Mouse (Mus musculus): ENCODE data around the gene Gabarapl2.
"Not testable (repeated sequence)": the region's sequence is repeated elsewhere in the genome, so short reads cannot be mapped to it uniquely, and the experiment has no call there.

Gene Gabarapl2

GRCm38 (mm10) chr8:111934201-111934600 is 6.3 kb upstream of the Gabarapl2 start:
- in situ Hi-C loops (cut with MboI) = no loop called here

DNA sequence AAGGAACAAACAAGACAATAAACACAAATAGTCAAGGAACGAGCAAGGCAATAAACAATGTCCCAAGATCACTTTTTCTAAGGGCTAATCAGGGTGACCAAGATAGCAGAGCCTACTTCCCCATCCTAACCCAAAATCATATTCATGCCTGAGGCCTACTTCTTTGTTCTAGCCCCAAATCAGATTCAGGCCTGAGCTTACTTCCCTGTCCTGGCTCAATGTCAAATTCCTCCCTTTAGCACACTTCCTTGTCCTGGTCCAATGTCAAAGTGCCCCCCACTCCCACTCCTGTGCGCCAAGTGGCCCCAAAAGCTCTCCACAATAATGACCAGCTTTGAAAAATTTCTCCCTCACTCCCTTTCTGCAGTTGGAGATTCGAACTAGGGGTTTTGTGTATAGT is 3.3 kb upstream of the Gabarapl2 start:
- in situ Hi-C loops (cut with MboI) = no loop called here

GRCm38 (mm10) chr8:111938076-111938985 is 2.2 kb upstream of the Gabarapl2 start:
- in situ Hi-C loops (cut with MboI) = not testable (repeated sequence)

DNA sequence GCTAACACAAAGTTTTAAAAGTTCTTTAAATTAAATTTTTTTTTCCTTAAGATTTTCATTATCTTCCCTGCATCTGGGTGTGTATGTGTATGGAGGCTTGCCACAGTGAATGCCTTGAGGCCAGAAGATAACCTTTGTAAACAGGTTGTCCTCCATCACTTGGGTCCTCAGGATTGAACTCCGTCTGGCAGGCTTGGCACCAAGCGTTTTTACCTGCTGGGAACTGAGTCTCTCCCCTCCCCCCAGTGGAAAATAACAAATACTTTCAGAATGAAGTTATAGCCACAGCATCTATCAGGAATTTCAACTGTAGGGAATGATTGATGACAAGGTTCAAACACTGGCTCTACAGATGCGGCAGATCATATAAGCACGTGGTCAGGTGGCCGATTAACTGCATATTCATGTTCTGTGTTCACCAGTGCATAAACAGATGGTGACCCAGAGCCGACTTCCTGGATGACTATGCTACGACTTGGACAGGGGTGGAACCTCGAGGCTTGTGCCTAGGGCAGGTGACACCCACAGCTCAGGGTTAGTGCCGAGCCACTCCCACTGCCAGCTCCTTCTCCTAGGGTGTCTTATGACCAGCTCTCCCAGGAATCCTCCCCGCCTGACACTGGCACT is 874 bp upstream of the Gabarapl2 start:
- in situ Hi-C loops (cut with MboI) = no loop called here

DNA sequence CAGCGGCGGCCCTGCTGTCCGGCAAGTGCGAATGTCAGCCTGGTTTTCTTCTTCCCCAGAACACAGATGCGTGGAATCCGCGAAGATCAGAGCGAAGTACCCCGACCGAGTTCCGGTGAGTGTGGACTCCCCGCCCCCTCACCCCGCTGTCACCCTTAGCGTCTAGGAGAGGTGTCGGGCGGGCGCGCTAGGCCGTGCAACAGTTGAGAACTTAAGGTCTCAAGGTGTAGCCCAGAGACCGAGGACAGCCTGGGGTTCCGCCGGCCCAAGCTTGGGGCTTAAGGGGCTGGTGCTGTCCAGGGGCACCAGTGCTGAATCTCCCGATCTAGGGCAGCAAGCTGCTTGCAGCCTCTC is 575 bp downstream of the Gabarapl2 start:
- in situ Hi-C loops (cut with MboI) = no loop called here

- in situ Hi-C loops (cut with MboI) = no loop called here
Measured at GRCm38 (mm10) chr8:111943544-111943943, 3.0 kb downstream of the Gabarapl2 start.

GRCm38 (mm10) chr8:111947144-111947543 is 6.6 kb downstream of the Gabarapl2 start:
- in situ Hi-C loops (cut with MboI) = no loop called here

- in situ Hi-C loops (cut with MboI) = no loop called here
Measured at GRCm38 (mm10) chr8:111947954-111948353, 7.5 kb downstream of the Gabarapl2 start.

DNA sequence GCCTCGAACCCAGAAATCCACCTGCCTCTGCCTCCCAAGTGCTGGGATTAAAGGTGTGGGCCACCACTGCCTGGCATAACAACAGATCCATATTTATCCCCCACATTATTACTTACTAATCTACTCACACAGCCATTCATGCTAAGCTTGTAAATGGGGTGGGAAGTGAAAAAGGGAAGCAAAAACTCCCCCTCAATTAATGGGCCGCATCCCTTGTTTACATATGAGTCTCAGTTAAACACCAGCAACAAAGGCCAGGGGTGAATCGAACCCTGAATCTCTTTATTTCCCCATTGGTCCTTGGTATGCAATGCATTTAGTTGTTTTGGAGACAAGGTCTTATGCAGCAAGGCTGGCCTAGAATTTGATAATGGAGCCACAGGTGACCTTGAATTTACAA is 10.3 kb downstream of the Gabarapl2 start:
- in situ Hi-C loops (cut with MboI) = no loop called here

DNA sequence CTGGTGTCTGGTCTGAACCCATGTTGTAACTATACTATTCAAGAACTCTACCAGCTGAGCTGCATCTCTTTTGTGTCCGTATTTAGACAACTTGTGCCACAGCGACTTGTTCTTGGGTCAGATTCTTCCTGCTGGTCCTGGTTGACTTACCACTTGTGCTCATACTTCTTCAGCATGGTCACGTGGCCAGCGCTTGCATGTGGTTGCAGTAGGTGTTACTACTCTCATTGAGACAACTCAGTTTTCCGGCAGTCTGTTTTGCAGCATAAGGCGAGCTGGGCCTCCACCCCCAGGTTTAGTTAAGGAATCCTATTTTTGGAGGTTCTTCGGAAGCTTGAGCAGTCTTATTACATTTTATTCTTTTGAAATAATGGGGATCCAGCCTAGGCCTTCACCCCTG is 10.8 kb downstream of the Gabarapl2 start:
- in situ Hi-C loops (cut with MboI) = no loop called here

- in situ Hi-C loops (cut with MboI) = no loop called here
Measured at GRCm38 (mm10) chr8:111951936-111952335, 11.4 kb downstream of the Gabarapl2 start.

GRCm38 (mm10) chr8:111954844-111955594 is 14.5 kb downstream of the Gabarapl2 start:
- in situ Hi-C loops (cut with MboI) = no loop called here

- in situ Hi-C loops (cut with MboI) = no loop called here
Measured at GRCm38 (mm10) chr8:111955879-111956278, 15.4 kb downstream of the Gabarapl2 start.

DNA sequence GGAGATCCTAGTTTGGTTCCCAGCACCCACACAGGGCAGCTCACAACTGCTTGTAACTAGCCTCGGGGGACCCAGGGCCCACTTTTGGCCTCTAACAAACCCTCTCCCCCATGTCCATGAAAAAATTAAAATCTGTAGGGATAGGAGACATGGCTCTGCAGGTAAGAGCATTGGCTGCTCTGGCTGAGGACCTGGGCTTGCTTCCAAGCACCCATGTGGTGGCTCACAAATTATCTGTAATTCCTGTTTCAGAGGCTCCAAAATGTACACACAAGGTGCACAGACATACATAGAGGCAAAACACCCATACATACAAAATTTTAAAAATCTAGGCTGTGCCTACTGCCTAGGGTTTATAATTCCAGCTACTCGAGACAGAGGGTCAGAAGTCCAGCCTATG is 16.7 kb downstream of the Gabarapl2 start:
- in situ Hi-C loops (cut with MboI) = no loop called here

- in situ Hi-C loops (cut with MboI) = no loop called here
Measured at GRCm38 (mm10) chr8:111960591-111961321, 20.3 kb downstream of the Gabarapl2 start.

DNA sequence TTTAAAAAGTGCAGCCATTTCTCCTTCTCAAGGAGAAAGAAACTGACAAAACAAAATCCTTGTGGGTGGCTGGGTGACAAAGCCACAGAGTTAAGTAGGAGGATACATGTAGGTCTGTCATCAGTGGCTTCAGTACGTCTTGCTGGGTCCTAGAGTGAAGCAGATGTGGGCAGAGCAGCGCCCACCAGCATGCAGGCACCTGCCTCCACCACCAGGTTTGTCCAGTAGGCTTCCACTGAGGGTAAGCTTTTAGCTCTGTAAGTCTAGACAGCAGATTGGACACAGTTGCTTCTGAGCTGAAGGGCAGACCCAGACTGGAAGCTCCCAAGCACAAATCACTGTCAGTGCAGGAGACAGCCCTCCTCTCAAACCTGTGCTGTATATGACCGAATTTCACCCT is 20.8 kb downstream of the Gabarapl2 start:
- in situ Hi-C loops (cut with MboI) = no loop called here

DNA sequence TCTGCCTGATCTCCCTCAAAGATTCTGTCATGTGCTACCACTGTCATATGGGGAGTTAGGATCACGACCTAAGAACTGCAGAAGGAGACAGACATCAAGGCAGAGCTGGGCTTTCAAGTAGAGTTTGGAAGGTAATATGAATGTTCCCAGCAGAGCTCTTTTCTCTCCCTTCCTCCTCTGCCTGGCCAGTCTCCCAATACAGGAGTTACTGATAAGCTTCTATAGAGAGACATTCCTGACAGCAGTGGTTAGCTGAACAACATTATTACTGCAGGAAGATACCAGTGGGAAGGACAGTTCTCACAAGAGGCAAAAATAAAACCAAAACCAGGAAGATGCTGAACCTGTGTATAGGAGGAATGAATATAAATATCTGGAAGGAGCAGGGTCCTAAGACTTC is 22.1 kb downstream of the Gabarapl2 start:
- in situ Hi-C loops (cut with MboI) = no loop called here

GRCm38 (mm10) chr8:111963091-111963490 is 22.6 kb downstream of the Gabarapl2 start:
- in situ Hi-C loops (cut with MboI) = no loop called here

GRCm38 (mm10) chr8:111963546-111963945 is 23.0 kb downstream of the Gabarapl2 start:
- in situ Hi-C loops (cut with MboI) = no loop called here

- in situ Hi-C loops (cut with MboI) = no loop called here
Measured at GRCm38 (mm10) chr8:111964351-111964750, 23.8 kb downstream of the Gabarapl2 start.

DNA sequence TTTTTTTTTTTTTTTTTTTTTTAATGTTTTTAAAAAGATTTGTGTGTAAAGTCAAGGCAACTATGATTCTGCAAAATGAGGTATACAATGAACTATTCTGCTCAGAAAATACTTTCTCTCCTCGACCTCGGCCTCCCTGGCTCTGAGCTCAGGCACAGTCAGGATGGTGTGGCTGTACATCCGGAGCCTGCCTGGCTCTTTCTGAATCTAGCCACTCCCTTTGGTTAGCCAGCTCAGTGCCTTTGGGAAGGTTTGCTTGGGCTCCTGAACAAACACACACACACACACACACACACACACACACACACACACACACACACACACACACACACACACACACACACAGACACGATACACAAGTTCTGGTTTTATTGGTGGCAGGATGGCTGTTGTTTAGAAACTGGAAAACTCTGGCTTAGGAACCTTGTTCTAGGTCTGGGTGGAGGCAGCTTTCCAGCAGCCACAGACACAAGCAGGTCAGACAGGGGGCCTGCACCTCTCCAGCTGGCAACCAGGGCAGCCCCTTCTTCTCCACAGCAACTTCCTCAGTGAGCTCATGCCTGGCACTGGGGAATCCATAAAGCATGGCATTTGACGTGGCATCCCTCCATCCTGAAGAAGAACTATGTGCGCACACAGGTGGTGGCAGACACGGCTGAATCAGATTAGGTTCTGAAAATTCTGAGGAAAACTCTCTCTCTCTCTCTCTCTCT is 24.5 kb downstream of the Gabarapl2 start:
- in situ Hi-C loops (cut with MboI) = no loop called here
